Mouse (Mus musculus) intestine, postnatal 0 days (tissue): ENCODE data around the gene Stn1. TPM values are rescaled to one million over a fixed set of nuclear protein-coding genes. Genes with fewer than 3 reads are reported as not detected.
A peak's percentile ranks its signal among the peaks of the same experiment; 100 is the strongest.

Source experiments
- ATAC-seq: fragments of 200-750 bp; cut with Nextera tagmentation; 2 replicates; pipeline ENCODE4 v1.8.0; 2017; ENCODE audit warnings: mild to moderate bottlenecking, moderate TSS enrichment, moderate library complexity
- H3K27ac ChIP-seq: fragments of 300-500 bp; sonication (generic); 2 replicates; pipeline ENCODE4 v1.5.1; 2014; ENCODE audit warnings: mild to moderate bottlenecking, low read depth, low read length, moderate library complexity
- H3K27me3 ChIP-seq: fragments of 300-500 bp; sonication (generic); replicated peaks from 2 replicates; pipeline ENCODE4 v1.6.1; 2014; ENCODE audit warnings: low read length, mixed read lengths; ENCODE audit not compliant: control insufficient read depth, insufficient read depth
- H3K36me3 ChIP-seq: fragments of 300-500 bp; sonication (generic); 2 replicates; pipeline ENCODE4 v1.6.1; 2014; ENCODE audit warnings: mild to moderate bottlenecking, moderate library complexity; ENCODE audit not compliant: control insufficient read depth, insufficient read depth
- H3K4me1 ChIP-seq: fragments of 300-500 bp; sonication (generic); replicated peaks from 2 replicates; pipeline ENCODE4 v1.6.1; 2014; ENCODE audit warnings: antibody characterized with exemption, low read length, mixed read lengths; ENCODE audit not compliant: control insufficient read depth, insufficient read depth
- H3K4me2 ChIP-seq: fragments of 300-500 bp; sonication (generic); replicated peaks from 2 replicates; pipeline ENCODE4 v1.6.1; 2014; ENCODE audit warnings: low read depth, mild to moderate bottlenecking, moderate library complexity
- H3K4me3 ChIP-seq: fragments of 300-500 bp; sonication (generic); 2 replicates; pipeline ENCODE4 v1.5.1; 2014; ENCODE audit warnings: low read depth, low read length
- H3K9ac ChIP-seq: fragments of 300-500 bp; sonication (generic); 2 replicates; pipeline ENCODE4 v1.6.1; 2014; ENCODE audit warnings: mild to moderate bottlenecking, low read depth, low read length
- H3K9me3 ChIP-seq: fragments of 300-500 bp; sonication (generic); 2 replicates; pipeline ENCODE4 v1.6.1; 2016; ENCODE audit warnings: mixed run types; ENCODE audit not compliant: control insufficient read depth
- CTCF ChIP-seq: sonication (generic); IDR thresholded peaks from 2 replicates; pipeline ENCODE4 v1.5.1; 2016; ENCODE audit warnings: low read depth, mild to moderate bottlenecking, control low read depth, antibody characterized with exemption, moderate library complexity
- WGBS: fragments of 180-500 bp; shearing (Covaris S2); extraction: QIAGEN DNeasy Blood & Tissue Kit; methylation state at CpG from one replicate; pipeline ENCODE4 v1.1.7; 2014; 5-methylcytosine and 5-hydroxymethylcytosine counted together
- polyA plus RNA-seq: library from polyadenylated mRNA; unstranded; fragments of >200 nt; fragmentation: Nextera tagmentation; extraction: Ambion mirVana; gene quantifications from 2 replicates; pipeline ENCODE4 v1.2.1, GENCODE M21; 2015

The Stn1 gene
- polyA plus RNA-seq, 1 experiment from 2014 or later = 14.9 TPM

- H3K36me3 ChIP-seq = no peaks in the 10 kb centered on the region
- no peak overlapping the region for H3K27ac ChIP-seq
- no peak for TF ChIP-seq CTCF
- H3K4me3 ChIP-seq = no peak overlapping the region
- ATAC-seq = peak; percentile 83
- no peak overlapping the region for H3K9ac ChIP-seq
- no peak overlapping the region for H3K4me2 ChIP-seq
- no peaks in the 10 kb centered on the region for H3K9me3 ChIP-seq
- H3K4me1 ChIP-seq = no peaks in the 10 kb centered on the region
- H3K27me3 ChIP-seq = no peaks in the 10 kb centered on the region
- 33% methylated on average over 2 of the region's 2 CpGs for WGBS
Measured at GRCm38 (mm10) chr19:47491853-47492252, 45.5 kb downstream of the Stn1 start.

- H3K9me3 ChIP-seq = no peaks in the 10 kb centered on the region
- H3K4me2 ChIP-seq = no peak overlapping the region
- no peak for ATAC-seq
- WGBS = 86% methylated on average over 3 of the region's 3 CpGs
- H3K4me1 ChIP-seq = no peaks in the 10 kb centered on the region
- TF ChIP-seq CTCF = peak; percentile 25; the same call in 1 of the 2 replicates
- no peak overlapping the region for H3K9ac ChIP-seq
- H3K27ac ChIP-seq = no peak overlapping the region
- no peak overlapping the region for H3K4me3 ChIP-seq
- H3K36me3 ChIP-seq = no peaks in the 10 kb centered on the region
- H3K27me3 ChIP-seq = no peaks in the 10 kb centered on the region
Measured at GRCm38 (mm10) chr19:47489233-47489632, 48.1 kb downstream of the Stn1 start.

GRCm38 (mm10) chr19:47488250-47488649, 49.1 kb downstream of the Stn1 start:
- TF ChIP-seq CTCF = peak; percentile 68
- Histone ChIP-seq H3K27me3 (no peaks in the 10 kb centered on the region), H3K36me3 (no peaks in the 10 kb centered on the region), H3K9me3 (no peaks in the 10 kb centered on the region), H3K4me2 (no peak overlapping the region), H3K27ac (no peak overlapping the region), H3K4me1 (no peaks in the 10 kb centered on the region), H3K4me3 (no peak overlapping the region), H3K9ac (no peak overlapping the region)
- 41% methylated on average over 4 of the region's 4 CpGs for WGBS
- ATAC-seq = no peak

GRCm38 (mm10) chr19:47487572-47487971, 49.7 kb downstream of the Stn1 start:
- H3K9me3 ChIP-seq = no peaks in the 10 kb centered on the region
- 85% methylated on average over 9 of the region's 9 CpGs for WGBS
- no peaks in the 10 kb centered on the region for H3K4me1 ChIP-seq
- no peak overlapping the region for H3K4me3 ChIP-seq
- H3K36me3 ChIP-seq = no peaks in the 10 kb centered on the region
- H3K4me2 ChIP-seq = no peak overlapping the region
- TF ChIP-seq CTCF = no peak
- no peak for ATAC-seq
- H3K27ac ChIP-seq = no peak overlapping the region
- no peak overlapping the region for H3K9ac ChIP-seq
- H3K27me3 ChIP-seq = no peaks in the 10 kb centered on the region

- no peak for ATAC-seq
- no peaks in the 10 kb centered on the region for H3K27me3 ChIP-seq
- TF ChIP-seq CTCF = no peak
- no peaks in the 10 kb centered on the region for H3K36me3 ChIP-seq
- no peaks in the 10 kb centered on the region for H3K4me1 ChIP-seq
- no peaks in the 10 kb centered on the region for H3K9me3 ChIP-seq
- no peak overlapping the region for H3K4me2 ChIP-seq
- no peak overlapping the region for H3K27ac ChIP-seq
- H3K9ac ChIP-seq = no peak overlapping the region
- H3K4me3 ChIP-seq = no peak overlapping the region
- WGBS = 38% methylated on average over 9 of the region's 9 CpGs
Measured at GRCm38 (mm10) chr19:47485997-47486566, 51.2 kb downstream of the Stn1 start.

- no peaks in the 10 kb centered on the region for H3K36me3 ChIP-seq
- H3K4me3 ChIP-seq = no peak overlapping the region
- no peak overlapping the region for H3K27ac ChIP-seq
- WGBS = 68% methylated on average over 3 of the region's 3 CpGs
- no peak for ATAC-seq
- no peaks in the 10 kb centered on the region for H3K4me1 ChIP-seq
- H3K9me3 ChIP-seq = no peaks in the 10 kb centered on the region
- TF ChIP-seq CTCF = no peak
- no peak overlapping the region for H3K9ac ChIP-seq
- no peak overlapping the region for H3K4me2 ChIP-seq
- no peaks in the 10 kb centered on the region for H3K27me3 ChIP-seq
Measured at GRCm38 (mm10) chr19:47484110-47484509, 53.2 kb downstream of the Stn1 start.

- Histone ChIP-seq H3K4me2 (no peak overlapping the region), H3K4me1 (no peaks in the 10 kb centered on the region), H3K36me3 (no peaks in the 10 kb centered on the region), H3K9me3 (no peaks in the 10 kb centered on the region), H3K27me3 (no peaks in the 10 kb centered on the region), H3K9ac (no peak overlapping the region), H3K4me3 (no peak overlapping the region), H3K27ac (no peak overlapping the region)
- no peak for ATAC-seq
- no peak for TF ChIP-seq CTCF
- 53% methylated on average over 3 of the region's 3 CpGs for WGBS
Measured at GRCm38 (mm10) chr19:47483346-47483745, 54.0 kb downstream of the Stn1 start.
